Mouse (Mus musculus) midbrain, embryonic 11.5 days (tissue): ENCODE data around the gene Gpr152. TPM values are rescaled to one million over a fixed set of nuclear protein-coding genes. Genes with fewer than 3 reads are reported as not detected.

Experiments used
- ATAC-seq: fragments of 200-750 bp; cut with Nextera tagmentation; 2 replicates; pipeline ENCODE4 v1.8.0; 2017; ENCODE audit warnings: moderate TSS enrichment, moderate library complexity; ENCODE audit not compliant: low FRiP score
- DNase-seq: peaks from one replicate; pipeline ENCODE4 v3.0.0; 2015; ENCODE audit warnings: low spot score; ENCODE audit errors: missing footprints
- H3K27ac ChIP-seq: fragments of 300-500 bp; sonication (generic); 2 replicates; pipeline ENCODE4 v1.5.1; 2014; ENCODE audit warnings: low read depth, low read length
- H3K27me3 ChIP-seq: fragments of 300-500 bp; sonication (generic); 2 replicates; pipeline ENCODE4 v1.6.1; 2014; ENCODE audit warnings: mild to moderate bottlenecking, low read length, moderate library complexity, mixed read lengths; ENCODE audit not compliant: control insufficient read depth, insufficient read depth
- H3K36me3 ChIP-seq: fragments of 300-500 bp; sonication (generic); 2 replicates; pipeline ENCODE4 v1.6.1; 2014; ENCODE audit warnings: mild to moderate bottlenecking, low read length, moderate library complexity, mixed read lengths; ENCODE audit not compliant: control insufficient read depth, insufficient read depth
- H3K4me1 ChIP-seq: fragments of 300-500 bp; sonication (generic); 2 replicates; pipeline ENCODE4 v1.6.1; 2014; ENCODE audit warnings: low read length; ENCODE audit not compliant: control insufficient read depth, insufficient read depth
- H3K4me2 ChIP-seq: fragments of 300-500 bp; sonication (generic); 2 replicates; pipeline ENCODE4 v1.6.1; 2014; ENCODE audit warnings: mild to moderate bottlenecking, moderate library complexity
- H3K4me3 ChIP-seq: fragments of 300-500 bp; sonication (generic); 2 replicates; pipeline ENCODE4 v1.5.1; 2014; ENCODE audit warnings: low read depth, low read length
- H3K9ac ChIP-seq: fragments of 300-500 bp; sonication (generic); 2 replicates; pipeline ENCODE4 v1.6.1; 2014; ENCODE audit warnings: low read length
- H3K9me3 ChIP-seq: fragments of 300-500 bp; sonication (generic); 2 replicates; pipeline ENCODE4 v1.6.1; 2016; ENCODE audit warnings: low read length; ENCODE audit not compliant: control insufficient read depth
- WGBS: fragments of 180-500 bp; shearing (Covaris S2); extraction: QIAGEN DNeasy Blood & Tissue Kit; methylation state at CpG from one replicate; pipeline ENCODE4 v1.1.7; 2014; 5-methylcytosine and 5-hydroxymethylcytosine counted together
- polyA plus RNA-seq: library from polyadenylated mRNA; unstranded; fragments of >200 nt; fragmentation: Nextera tagmentation; extraction: Ambion mirVana; gene quantifications from 2 replicates; pipeline ENCODE4 v1.2.1, GENCODE M21; 2014

Gpr152 gene
- polyA plus RNA-seq, 1 experiment from 2014 or later = not detected

DNA sequence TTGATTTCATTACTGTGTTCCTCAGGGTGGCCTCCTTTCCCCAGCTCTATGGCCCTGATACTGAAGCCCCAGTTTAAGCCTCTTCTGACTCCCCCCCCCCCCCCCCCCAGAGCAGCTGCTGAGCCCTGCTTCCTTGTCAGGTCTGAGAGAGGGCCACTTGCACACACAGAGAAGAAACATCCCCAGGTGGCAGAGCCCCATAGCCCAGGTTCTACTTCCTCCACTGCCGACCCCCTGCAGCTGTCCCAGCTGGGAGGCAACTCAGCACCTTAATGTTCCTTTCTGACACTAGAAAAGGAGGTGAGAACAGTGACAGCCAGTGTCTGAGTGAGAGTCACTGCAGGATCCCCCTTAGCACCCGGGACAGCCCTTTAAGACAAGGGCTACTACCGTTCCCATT lies 35.8 kb upstream of the Gpr152 start:
- Histone ChIP-seq H3K36me3 (no peaks in the 10 kb centered on the region), H3K27ac (no peak overlapping the region), H3K9ac (no peak overlapping the region), H3K4me3 (no peak overlapping the region), H3K27me3 (peaks cover 21% of the 10 kb centered on the region), H3K9me3 (no peaks in the 10 kb centered on the region), H3K4me1 (peaks cover 23% of the 10 kb centered on the region), H3K4me2 (no peak overlapping the region)
- WGBS = 76% methylated on average over 3 of the region's 3 CpGs
- DNase-seq = no peak
- no peak for ATAC-seq

DNA sequence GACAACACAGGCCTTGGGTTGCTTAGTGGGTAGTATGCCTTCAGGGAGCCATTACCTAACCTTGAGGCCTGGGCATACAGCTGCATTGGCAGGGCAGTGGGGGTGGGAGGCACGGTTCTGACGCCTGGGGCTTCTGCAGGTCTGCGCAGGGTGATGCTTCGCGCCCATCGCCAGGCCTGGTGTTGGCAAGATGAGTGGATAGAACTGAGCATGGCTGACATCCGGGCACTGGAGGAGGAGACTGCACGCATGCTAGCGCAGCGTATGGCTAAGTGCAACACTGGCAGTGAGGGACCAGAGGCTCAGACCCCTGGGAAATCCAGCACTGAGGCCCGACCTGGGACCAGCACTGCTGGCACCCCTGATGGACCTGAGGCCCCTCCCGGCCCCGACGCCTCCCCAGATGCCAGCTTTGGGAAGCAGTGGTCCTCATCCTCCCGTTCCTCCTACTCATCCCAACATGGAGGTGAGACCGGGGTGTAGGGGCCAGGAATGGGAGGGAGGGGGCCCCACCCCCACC lies 34.9 kb upstream of the Gpr152 start:
- no peak overlapping the region for H3K4me3 ChIP-seq
- H3K9ac ChIP-seq = no peak overlapping the region
- no peaks in the 10 kb centered on the region for H3K9me3 ChIP-seq
- ATAC-seq (no peak), DNase-seq (no peak)
- H3K27me3 ChIP-seq = peaks cover 20% of the 10 kb centered on the region
- no peaks in the 10 kb centered on the region for H3K36me3 ChIP-seq
- no peak overlapping the region for H3K4me2 ChIP-seq
- no peak overlapping the region for H3K27ac ChIP-seq
- peaks cover 17% of the 10 kb centered on the region for H3K4me1 ChIP-seq
- WGBS = 94% methylated on average over 16 of the region's 16 CpGs

- 95% methylated on average over 14 of the region's 14 CpGs for WGBS
- no peak for ATAC-seq
- Histone ChIP-seq H3K27me3 (peaks cover 5% of the 10 kb centered on the region), H3K4me3 (no peak overlapping the region), H3K27ac (no peak overlapping the region), H3K9me3 (no peaks in the 10 kb centered on the region), H3K36me3 (no peaks in the 10 kb centered on the region), H3K9ac (no peak overlapping the region), H3K4me2 (no peak overlapping the region), H3K4me1 (no peaks in the 10 kb centered on the region)
- DNase-seq = no peak
These were observed 32.9 kb upstream of the Gpr152 start for GRCm38 (mm10) chr19:4106654-4107053.

DNA sequence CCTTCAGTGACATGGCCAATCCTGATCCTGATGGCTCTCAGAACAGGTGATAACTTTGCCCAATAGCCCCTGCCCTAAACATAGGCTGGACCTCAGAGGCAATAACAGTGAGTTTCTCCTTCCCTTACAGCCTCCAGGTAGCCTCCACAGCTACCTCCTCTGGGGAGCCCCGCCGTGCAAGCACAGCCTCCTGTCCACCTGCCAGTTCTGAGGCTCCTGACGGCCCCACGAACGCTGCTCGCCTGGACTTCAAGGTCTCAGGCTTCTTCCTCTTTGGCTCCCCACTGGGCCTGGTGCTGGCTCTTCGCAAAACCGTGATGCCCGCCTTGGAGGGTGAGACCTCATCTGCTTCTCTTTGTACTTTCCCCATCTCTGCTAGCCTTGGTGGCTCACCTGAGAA lies 31.1 kb upstream of the Gpr152 start:
- 88% methylated on average over 9 of the region's 9 CpGs for WGBS
- H3K4me1 ChIP-seq = no peaks in the 10 kb centered on the region
- H3K9me3 ChIP-seq = no peaks in the 10 kb centered on the region
- no peak overlapping the region for H3K4me3 ChIP-seq
- H3K27me3 ChIP-seq = no peaks in the 10 kb centered on the region
- no peak for ATAC-seq
- no peak overlapping the region for H3K27ac ChIP-seq
- H3K36me3 ChIP-seq = no peaks in the 10 kb centered on the region
- H3K9ac ChIP-seq = no peak overlapping the region
- no peak overlapping the region for H3K4me2 ChIP-seq
- no peak for DNase-seq

DNA sequence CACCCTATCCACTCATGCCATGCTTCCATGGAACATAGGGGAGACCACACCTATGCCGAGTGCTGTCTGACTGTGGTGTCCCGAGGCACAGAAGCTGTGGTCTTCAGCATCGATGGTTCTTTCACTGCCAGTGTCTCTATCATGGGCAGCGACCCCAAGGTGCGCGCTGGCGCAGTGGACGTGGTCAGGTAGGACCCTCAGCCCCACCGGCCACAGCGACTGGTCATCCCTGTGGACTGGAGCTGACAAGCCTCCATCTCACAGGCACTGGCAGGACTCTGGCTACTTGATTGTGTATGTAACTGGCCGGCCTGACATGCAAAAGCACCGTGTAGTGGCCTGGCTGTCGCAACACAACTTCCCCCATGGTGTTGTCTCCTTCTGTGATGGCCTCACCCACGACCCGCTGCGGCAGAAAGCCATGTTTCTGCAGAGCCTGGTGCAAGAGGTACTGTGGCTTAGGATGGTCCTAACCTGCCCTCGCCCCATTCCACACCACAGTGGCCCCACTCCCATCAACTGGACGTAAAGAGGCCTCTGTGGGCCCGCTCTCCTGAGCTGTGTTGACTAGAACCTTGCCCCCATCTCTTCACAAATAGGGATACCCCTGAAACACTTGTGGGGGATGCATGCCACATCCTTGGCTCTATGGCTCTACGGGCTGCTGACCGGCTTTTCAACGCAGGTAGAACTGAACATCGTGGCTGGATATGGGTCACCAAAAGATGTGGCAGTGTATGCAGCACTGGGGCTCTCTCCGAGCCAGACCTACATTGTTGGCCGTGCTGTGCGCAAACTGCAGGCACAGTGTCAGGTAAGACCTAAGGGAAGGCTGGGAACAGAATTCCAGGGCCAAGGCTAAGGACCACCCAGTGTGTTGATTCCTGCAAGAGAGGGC lies 27.3 kb upstream of the Gpr152 start:
- Histone ChIP-seq H3K27ac (no peak overlapping the region), H3K4me3 (no peak overlapping the region), H3K36me3 (peaks cover 5% of the 10 kb centered on the region), H3K4me2 (no peak overlapping the region), H3K9me3 (no peaks in the 10 kb centered on the region), H3K27me3 (no peaks in the 10 kb centered on the region), H3K4me1 (no peaks in the 10 kb centered on the region), H3K9ac (no peak overlapping the region)
- 94% methylated on average over 26 of the region's 26 CpGs for WGBS
- no peak for ATAC-seq
- no peak for DNase-seq

GRCm38 (mm10) chr19:4113186-4113805 lies 26.3 kb upstream of the Gpr152 start:
- DNase-seq = no peak

DNA sequence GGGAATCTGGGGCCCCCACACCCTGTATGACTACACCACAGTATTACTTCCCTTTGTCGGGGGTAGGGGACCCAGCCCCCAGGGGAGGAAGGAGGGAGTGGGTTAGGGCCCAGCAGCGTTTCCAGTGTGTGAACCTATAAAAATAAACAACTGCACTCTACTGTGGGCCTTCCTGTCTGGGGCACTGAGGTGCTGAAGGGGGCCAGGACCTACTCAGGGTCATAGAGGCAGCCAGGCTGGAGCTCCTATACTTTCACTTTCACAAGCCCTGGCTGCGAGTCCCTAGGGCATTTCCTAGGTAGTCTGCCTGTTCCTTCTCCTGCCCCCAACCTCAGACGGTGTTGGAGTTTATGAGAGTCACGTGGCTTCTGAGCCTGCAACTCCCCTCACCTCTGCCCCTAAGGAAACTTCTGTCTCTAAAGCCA lies 25.8 kb upstream of the Gpr152 start:
- Histone ChIP-seq H3K4me1 (no peaks in the 10 kb centered on the region), H3K9ac (no peak overlapping the region), H3K36me3 (peaks cover 5% of the 10 kb centered on the region), H3K27ac (no peak overlapping the region), H3K9me3 (no peaks in the 10 kb centered on the region), H3K4me3 (no peak overlapping the region), H3K27me3 (no peaks in the 10 kb centered on the region), H3K4me2 (no peak overlapping the region)
- WGBS = 80% methylated on average over 5 of the region's 5 CpGs
- no peak for DNase-seq
- ATAC-seq = no peak

More at GRCm38 (mm10) chr19:4113186-4113805, 26.3 kb upstream of the Gpr152 start:
- no peak overlapping the region for H3K4me3 ChIP-seq
- no peaks in the 10 kb centered on the region for H3K4me1 ChIP-seq
- H3K9me3 ChIP-seq = no peaks in the 10 kb centered on the region
- no peak overlapping the region for H3K4me2 ChIP-seq
- H3K9ac ChIP-seq = no peak overlapping the region
- WGBS = 83% methylated on average over 13 of the region's 13 CpGs
- no peak overlapping the region for H3K27ac ChIP-seq
- H3K36me3 ChIP-seq = peaks cover 5% of the 10 kb centered on the region
- no peaks in the 10 kb centered on the region for H3K27me3 ChIP-seq
- no peak for ATAC-seq

DNA sequence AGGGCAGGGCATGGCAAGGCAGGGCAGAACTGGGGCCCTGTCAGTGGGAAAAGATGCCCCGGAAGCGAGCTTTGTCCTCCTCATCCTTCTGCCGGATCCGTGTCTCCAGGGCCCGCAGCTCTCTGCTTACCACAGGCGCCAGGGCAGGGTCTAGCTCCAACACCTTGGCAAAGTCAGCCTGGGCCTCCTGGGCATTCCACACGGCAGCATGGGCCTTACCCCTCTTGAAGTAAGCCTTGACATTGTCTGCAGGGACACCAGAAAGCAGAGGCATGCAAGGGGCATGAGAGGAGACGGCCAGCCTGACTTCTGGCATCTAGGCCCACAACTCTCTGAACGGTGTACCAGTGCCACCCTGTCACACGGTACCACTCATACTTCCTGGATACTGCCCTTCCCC lies 25.0 kb upstream of the Gpr152 start:
- Histone ChIP-seq H3K27me3 (no peaks in the 10 kb centered on the region), H3K9ac (no peak overlapping the region), H3K27ac (no peak overlapping the region), H3K4me2 (no peak overlapping the region), H3K4me3 (no peak overlapping the region), H3K9me3 (no peaks in the 10 kb centered on the region), H3K4me1 (no peaks in the 10 kb centered on the region), H3K36me3 (peaks cover 5% of the 10 kb centered on the region)
- DNase-seq (no peak), ATAC-seq (no peak)
- 92% methylated on average over 10 of the region's 10 CpGs for WGBS

DNA sequence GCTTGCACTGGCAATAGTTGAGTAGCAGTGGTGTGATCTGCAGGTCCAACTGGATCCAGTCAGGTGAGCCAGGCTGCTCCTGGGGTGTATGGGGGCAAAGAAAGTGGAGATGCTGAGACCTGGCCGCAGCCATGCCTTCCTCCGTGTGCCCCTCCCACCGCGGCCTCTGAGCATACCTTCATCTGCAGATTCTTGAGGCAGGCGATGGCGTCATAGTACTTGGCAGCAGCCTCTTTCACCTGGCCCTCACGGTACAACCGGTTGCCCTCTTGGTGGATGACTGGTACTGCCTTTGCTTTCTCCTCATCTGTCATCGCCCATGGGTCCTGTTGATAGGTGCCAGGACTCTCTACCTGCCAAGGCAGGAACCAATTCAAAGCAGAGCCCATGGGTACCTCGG lies 24.4 kb upstream of the Gpr152 start:
- no peak overlapping the region for H3K27ac ChIP-seq
- WGBS = 93% methylated on average over 10 of the region's 10 CpGs
- H3K9ac ChIP-seq = no peak overlapping the region
- no peaks in the 10 kb centered on the region for H3K4me1 ChIP-seq
- H3K9me3 ChIP-seq = no peaks in the 10 kb centered on the region
- H3K4me3 ChIP-seq = no peak overlapping the region
- ATAC-seq (no peak), DNase-seq (peak; percentile 31)
- H3K4me2 ChIP-seq = no peak overlapping the region
- H3K36me3 ChIP-seq = peaks cover 5% of the 10 kb centered on the region
- H3K27me3 ChIP-seq = no peaks in the 10 kb centered on the region
